Mouse (Mus musculus) cerebellum, adult 8-10 months (tissue): ENCODE measurements at regions not wholly inside any gene's neighbourhood (a gene's known extent, or its start where the extent isn't known, plus 50 kb on each side); places are given as distances from the start of the nearest gene placed in this dataset.

ENCODE experiments used
- DNase-seq: peaks from one replicate; pipeline ENCODE4 v3.0.0; 2022

DNA sequence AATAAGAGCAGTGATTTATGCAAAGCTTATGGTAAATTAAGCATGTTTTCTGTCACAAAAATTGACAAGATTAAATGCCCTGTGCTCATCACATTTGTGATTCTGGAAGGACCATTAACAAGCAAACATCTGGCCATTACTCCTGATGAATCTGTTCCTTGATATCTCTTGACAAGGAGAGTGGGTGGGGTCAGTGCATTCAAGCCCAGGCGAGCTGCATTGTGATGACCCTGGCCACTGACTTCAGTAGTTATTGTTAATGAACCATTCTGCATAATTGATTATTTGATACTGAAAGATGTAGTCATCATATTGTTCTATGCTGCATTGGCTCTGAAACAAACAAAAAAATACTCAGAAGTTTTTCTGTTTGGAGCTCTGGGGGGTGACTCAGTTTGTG is 115.4 kb upstream of the Prmt6 start:
- no peak for DNase-seq

GRCm38 (mm10) chr3:110361900-110362299 is 111.1 kb upstream of the Prmt6 start:
- no peak for DNase-seq

- DNase-seq = no peak
These were observed 106.2 kb upstream of the Prmt6 start for GRCm38 (mm10) chr3:110356822-110357594.

DNA sequence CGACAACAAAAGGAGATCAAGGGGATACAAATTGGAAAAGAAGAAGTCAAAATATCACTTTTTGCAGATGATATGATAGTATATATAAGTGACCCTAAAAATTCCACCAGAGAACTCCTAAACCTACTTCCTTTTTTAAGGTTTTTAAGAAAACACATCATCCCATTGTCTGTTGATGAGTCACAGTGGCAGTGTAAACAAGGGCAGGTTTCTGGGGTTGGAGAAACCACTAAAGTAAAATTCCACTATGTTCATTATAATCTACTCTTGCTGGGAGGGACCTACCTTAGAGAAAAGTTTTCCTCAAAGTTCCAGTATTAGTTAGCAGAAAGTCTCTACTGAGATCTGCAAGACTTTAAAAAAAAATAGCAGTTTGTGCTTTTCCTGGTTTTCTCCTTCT is 102.9 kb upstream of the Prmt6 start:
- DNase-seq = no peak

GRCm38 (mm10) chr3:110350075-110350474 is 99.3 kb upstream of the Prmt6 start:
- no peak for DNase-seq

DNA sequence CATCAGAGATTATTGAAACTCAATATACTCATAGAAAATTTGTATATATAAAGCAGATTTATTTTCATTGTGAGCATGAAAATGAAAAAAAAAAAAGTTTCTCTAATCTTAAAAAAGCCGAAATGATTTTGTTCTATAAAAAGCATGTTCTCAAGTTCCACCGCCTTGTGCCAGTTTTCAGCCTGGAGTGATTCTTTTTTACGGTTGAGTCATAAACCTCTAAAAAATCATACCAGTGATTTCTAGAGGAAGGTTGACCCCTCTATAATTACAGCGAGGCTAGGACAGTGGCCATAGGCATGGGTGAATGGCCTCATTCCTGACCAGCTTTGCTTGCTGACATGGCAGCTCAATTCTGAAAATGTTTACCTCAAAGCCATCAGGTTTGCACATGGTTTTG is 98.6 kb upstream of the Prmt6 start:
- DNase-seq = no peak

GRCm38 (mm10) chr3:110344846-110345245 is 94.0 kb upstream of the Prmt6 start:
- DNase-seq = peak; percentile 16

- no peak for DNase-seq
These were observed 89.3 kb upstream of the Prmt6 start for GRCm38 (mm10) chr3:110340067-110340466.

GRCm38 (mm10) chr3:110339026-110339606 is 88.3 kb upstream of the Prmt6 start:
- DNase-seq = no peak

DNA sequence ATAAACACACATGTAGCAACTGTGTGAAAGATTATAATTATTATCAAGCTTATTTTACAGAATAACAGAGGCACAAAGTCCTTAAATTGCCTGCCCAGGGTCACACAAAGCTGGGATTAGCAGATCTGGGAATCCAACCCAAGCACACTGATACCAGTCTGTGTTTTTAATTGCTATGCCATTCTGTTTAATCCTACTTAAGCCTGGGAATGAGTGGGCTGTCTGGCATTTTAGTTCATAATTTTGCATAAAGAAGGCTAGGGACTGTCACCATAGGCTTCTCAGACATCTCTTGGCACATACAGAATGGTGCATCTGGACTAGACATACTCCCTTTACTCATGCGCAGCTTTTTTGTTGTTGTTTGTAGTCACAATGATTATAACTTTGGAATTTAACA is 78.4 kb upstream of the Prmt6 start:
- DNase-seq = no peak

DNA sequence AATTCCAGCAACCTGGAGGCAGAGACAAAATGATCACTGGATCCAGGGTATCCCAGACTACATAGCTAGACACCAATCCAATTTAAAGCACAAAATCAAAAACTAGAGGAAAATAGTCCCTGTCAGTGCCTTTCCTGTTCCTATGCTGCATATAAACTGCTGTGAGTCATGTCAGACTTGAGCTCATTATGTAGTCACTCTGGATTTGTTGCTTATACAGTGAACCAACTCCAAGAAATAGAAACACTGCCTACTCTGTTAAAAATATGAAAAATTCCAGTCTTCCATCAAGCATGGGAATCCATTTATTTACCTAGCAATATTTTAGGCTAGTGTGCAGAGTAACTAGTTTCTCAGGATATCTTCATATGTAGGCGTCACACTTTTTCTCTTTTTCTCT is 59.5 kb upstream of the Prmt6 start:
- DNase-seq = no peak

DNA sequence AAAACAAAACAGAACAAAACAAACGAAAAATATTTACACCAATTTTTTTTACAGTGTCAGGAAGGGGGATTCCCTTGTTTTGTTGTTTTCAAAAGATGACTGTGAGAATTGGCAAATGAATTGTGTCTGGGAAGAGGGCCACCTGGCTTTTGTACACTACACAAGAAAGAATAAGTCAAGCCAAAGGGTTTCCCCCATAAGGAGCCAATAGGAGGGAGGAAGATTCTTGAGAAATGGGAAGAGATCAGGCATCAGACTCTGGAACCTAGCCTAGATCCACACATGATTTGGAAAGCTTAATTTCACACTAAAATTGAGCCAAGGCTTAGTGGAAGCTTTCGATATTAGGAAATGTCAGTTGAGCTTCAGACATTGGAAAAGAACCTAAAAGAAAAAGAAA is 52.4 kb upstream of the Prmt6 start:
- DNase-seq = no peak
